Mouse (Mus musculus) neural tube, embryonic 15.5 days (tissue): ENCODE measurements at regions not wholly inside any gene's neighbourhood (a gene's known extent, or its start where the extent isn't known, plus 50 kb on each side); places are given as distances from the start of the nearest gene placed in this dataset.
A peak's percentile ranks its signal among the peaks of the same experiment; 100 is the strongest.

Source experiments
- ATAC-seq: fragments of 200-750 bp; cut with Nextera tagmentation; 2 replicates; pipeline ENCODE4 v1.8.0; 2017; ENCODE audit warnings: mild to moderate bottlenecking, moderate TSS enrichment, moderate library complexity; ENCODE audit not compliant: low FRiP score
- H3K27ac ChIP-seq: fragments of 300-500 bp; sonication (generic); replicated peaks from 2 replicates; pipeline ENCODE4 v1.5.1; 2015; ENCODE audit warnings: mild to moderate bottlenecking, inconsistent platforms
- H3K27me3 ChIP-seq: fragments of 300-500 bp; sonication (generic); replicated peaks from 2 replicates; pipeline ENCODE4 v1.6.1; 2015; ENCODE audit warnings: inconsistent platforms
- H3K36me3 ChIP-seq: fragments of 300-500 bp; sonication (generic); 2 replicates; pipeline ENCODE4 v1.6.1; 2015; ENCODE audit warnings: inconsistent platforms
- H3K4me1 ChIP-seq: fragments of 300-500 bp; sonication (generic); 2 replicates; pipeline ENCODE4 v1.6.1; 2015; ENCODE audit warnings: inconsistent platforms
- H3K4me2 ChIP-seq: fragments of 300-500 bp; sonication (generic); 2 replicates; pipeline ENCODE4 v1.6.1; 2015; ENCODE audit warnings: inconsistent platforms, mild to moderate bottlenecking, moderate library complexity
- H3K4me3 ChIP-seq: fragments of 300-500 bp; sonication (generic); replicated peaks from 2 replicates; pipeline ENCODE4 v1.5.1; 2015; ENCODE audit warnings: mild to moderate bottlenecking, inconsistent platforms
- H3K9ac ChIP-seq: fragments of 300-500 bp; sonication (generic); replicated peaks from 2 replicates; pipeline ENCODE4 v1.6.1; 2015; ENCODE audit warnings: mild to moderate bottlenecking, inconsistent platforms
- H3K9me3 ChIP-seq: fragments of 300-500 bp; sonication (generic); replicated peaks from 2 replicates; pipeline ENCODE4 v1.6.1; 2016; ENCODE audit warnings: inconsistent platforms
- WGBS: fragments of 180-500 bp; shearing (Covaris S2); methylation state at CpG from one replicate; pipeline ENCODE4 v1.1.7; 2015; ENCODE audit warnings: mixed read lengths; 5-methylcytosine and 5-hydroxymethylcytosine counted together

GRCm38 (mm10) chr7:70164691-70165193 lies 201.8 kb downstream of the Nr2f2 start:
- no peaks in the 10 kb centered on the region; the same call in 1 of the 2 replicates for H3K27me3 ChIP-seq
- 68% methylated on average over 6 of the region's 6 CpGs for WGBS

GRCm38 (mm10) chr7:70158531-70158930 lies 208.0 kb downstream of the Nr2f2 start:
- Histone ChIP-seq H3K27me3 (no peaks in the 10 kb centered on the region), H3K4me3 (no peak overlapping the region), H3K36me3 (no peaks in the 10 kb centered on the region), H3K4me2 (no peak overlapping the region), H3K27ac (no peak overlapping the region), H3K9me3 (no peaks in the 10 kb centered on the region), H3K4me1 (no peaks in the 10 kb centered on the region), H3K9ac (no peak overlapping the region)
- 31% methylated on average over 8 of the region's 8 CpGs for WGBS
- no peak for ATAC-seq

More at GRCm38 (mm10) chr7:70164691-70165193, 201.8 kb downstream of the Nr2f2 start:
- ATAC-seq, result no peak
- Histone ChIP-seq H3K36me3 (no peaks in the 10 kb centered on the region), H3K27ac (no peak overlapping the region), H3K4me3 (no peak overlapping the region), H3K9me3 (no peaks in the 10 kb centered on the region), H3K4me2 (no peak overlapping the region), H3K9ac (no peak overlapping the region), H3K4me1 (no peaks in the 10 kb centered on the region)

GRCm38 (mm10) chr7:70144726-70145271 lies 221.7 kb downstream of the Nr2f2 start:
- no peak overlapping the region for H3K27ac ChIP-seq
- H3K4me1 ChIP-seq, result no peaks in the 10 kb centered on the region
- no peak overlapping the region for H3K9ac ChIP-seq
- no peaks in the 10 kb centered on the region for H3K27me3 ChIP-seq
- ATAC-seq, result no peak
- no peak overlapping the region for H3K4me2 ChIP-seq
- no peaks in the 10 kb centered on the region for H3K9me3 ChIP-seq
- 90% methylated on average over 4 of the region's 4 CpGs for WGBS
- no peak overlapping the region for H3K4me3 ChIP-seq
- H3K36me3 ChIP-seq, result no peaks in the 10 kb centered on the region

- no peak overlapping the region for H3K9ac ChIP-seq
- WGBS, result 90% methylated on average over 5 of the region's 5 CpGs
- H3K4me1 ChIP-seq, result no peaks in the 10 kb centered on the region
Measured at GRCm38 (mm10) chr7:70136837-70137236, 229.7 kb downstream of the Nr2f2 start.

GRCm38 (mm10) chr7:70135416-70135815 lies 231.1 kb downstream of the Nr2f2 start:
- 95% methylated on average over 3 of the region's 3 CpGs for WGBS
- no peaks in the 10 kb centered on the region for H3K4me1 ChIP-seq
- no peak overlapping the region for H3K4me3 ChIP-seq
- no peak overlapping the region for H3K4me2 ChIP-seq
- H3K9me3 ChIP-seq, result no peaks in the 10 kb centered on the region
- no peak for ATAC-seq
- H3K9ac ChIP-seq, result no peak overlapping the region
- no peaks in the 10 kb centered on the region for H3K27me3 ChIP-seq
- H3K36me3 ChIP-seq, result no peaks in the 10 kb centered on the region
- no peak overlapping the region for H3K27ac ChIP-seq

More at GRCm38 (mm10) chr7:70136837-70137236, 229.7 kb downstream of the Nr2f2 start:
- no peak overlapping the region for H3K27ac ChIP-seq
- no peaks in the 10 kb centered on the region for H3K27me3 ChIP-seq
- no peak for ATAC-seq
- H3K4me3 ChIP-seq, result no peak overlapping the region
- no peaks in the 10 kb centered on the region for H3K9me3 ChIP-seq
- no peaks in the 10 kb centered on the region for H3K36me3 ChIP-seq
- H3K4me2 ChIP-seq, result no peak overlapping the region

GRCm38 (mm10) chr7:70129963-70130362 lies 236.6 kb downstream of the Nr2f2 start:
- no peaks in the 10 kb centered on the region for H3K36me3 ChIP-seq
- no peak overlapping the region for H3K9ac ChIP-seq
- 0 out of 2 replicates have a peak, but pooled peaks cover 2% of the 10 kb centered on the region for H3K4me1 ChIP-seq
- no peak overlapping the region for H3K4me3 ChIP-seq
- peaks cover 3% of the 10 kb centered on the region; the same call in 1 of the 2 replicates for H3K27me3 ChIP-seq
- no peak overlapping the region for H3K27ac ChIP-seq
- H3K4me2 ChIP-seq, result no peak overlapping the region
- H3K9me3 ChIP-seq, result no peaks in the 10 kb centered on the region
- 42% methylated on average over 15 of the region's 15 CpGs for WGBS
- no peak for ATAC-seq

GRCm38 (mm10) chr7:70122818-70123217 lies 243.7 kb downstream of the Nr2f2 start:
- H3K4me3 ChIP-seq, result no peak overlapping the region
- H3K9me3 ChIP-seq, result no peaks in the 10 kb centered on the region
- peaks cover 13% of the 10 kb centered on the region for H3K4me1 ChIP-seq
- WGBS, result 77% methylated on average over 9 of the region's 9 CpGs
- no peak overlapping the region for H3K9ac ChIP-seq
- H3K27ac ChIP-seq, result no peak overlapping the region
- peaks cover 22% of the 10 kb centered on the region for H3K27me3 ChIP-seq
- no peak overlapping the region for H3K4me2 ChIP-seq
- no peak for ATAC-seq
- H3K36me3 ChIP-seq, result no peaks in the 10 kb centered on the region

- no peak overlapping the region for H3K9ac ChIP-seq
- H3K27ac ChIP-seq, result no peak overlapping the region
- H3K4me2 ChIP-seq, result no peak overlapping the region
- 84% methylated on average over 8 of the region's 8 CpGs for WGBS
- no peak for ATAC-seq
- H3K36me3 ChIP-seq, result no peaks in the 10 kb centered on the region
- H3K4me3 ChIP-seq, result no peak overlapping the region
- H3K9me3 ChIP-seq, result no peaks in the 10 kb centered on the region
- H3K27me3 ChIP-seq, result peaks cover 36% of the 10 kb centered on the region
- peaks cover 13% of the 10 kb centered on the region for H3K4me1 ChIP-seq
Measured at GRCm38 (mm10) chr7:70119517-70119916, 247.0 kb downstream of the Nr2f2 start.

GRCm38 (mm10) chr7:70118971-70119370 lies 247.6 kb downstream of the Nr2f2 start:
- Histone ChIP-seq H3K4me2 (peak overlapping the region; percentile 79), H3K27me3 (peaks cover 36% of the 10 kb centered on the region), H3K9ac (peak overlapping the region; percentile 45; the same call in 1 of the 2 replicates), H3K27ac (no peak overlapping the region), H3K4me3 (peak overlapping the region; percentile 41), H3K36me3 (no peaks in the 10 kb centered on the region), H3K4me1 (peaks cover 13% of the 10 kb centered on the region), H3K9me3 (no peaks in the 10 kb centered on the region)
- no peak for ATAC-seq
- WGBS, result 29% methylated on average over 7 of the region's 7 CpGs

- Histone ChIP-seq H3K9ac (peak overlapping the region; percentile 45), H3K9me3 (no peaks in the 10 kb centered on the region), H3K4me2 (peak overlapping the region; percentile 79), H3K27ac (no peak overlapping the region), H3K4me1 (peaks cover 13% of the 10 kb centered on the region), H3K27me3 (peaks cover 36% of the 10 kb centered on the region), H3K36me3 (no peaks in the 10 kb centered on the region), H3K4me3 (peak overlapping the region; percentile 41)
- peak; percentile 75 for ATAC-seq
- WGBS, result 10% methylated on average over 21 of the region's 21 CpGs
Measured at GRCm38 (mm10) chr7:70117930-70118922, 248.3 kb downstream of the Nr2f2 start.

- Histone ChIP-seq H3K4me3 (no peak overlapping the region), H3K9ac (no peak overlapping the region), H3K36me3 (no peaks in the 10 kb centered on the region), H3K27me3 (no peaks in the 10 kb centered on the region), H3K4me1 (peaks cover 11% of the 10 kb centered on the region), H3K27ac (no peak overlapping the region), H3K9me3 (no peaks in the 10 kb centered on the region), H3K4me2 (no peak overlapping the region)
- no peak for ATAC-seq
- 42% methylated on average over 8 of the region's 8 CpGs for WGBS
Measured at GRCm38 (mm10) chr7:70109013-70109412, 257.5 kb downstream of the Nr2f2 start.
